Mouse (Mus musculus) neural tube, embryonic 15.5 days (tissue): ENCODE measurements around the gene Scg2. TPM values are rescaled to one million over a fixed set of nuclear protein-coding genes. Genes with fewer than 3 reads are reported as not detected.

ENCODE experiments used
- ATAC-seq: fragments of 200-750 bp; cut with Nextera tagmentation; 2 replicates; pipeline ENCODE4 v1.8.0; 2017; ENCODE audit warnings: mild to moderate bottlenecking, moderate TSS enrichment, moderate library complexity; ENCODE audit not compliant: low FRiP score
- H3K27ac ChIP-seq: fragments of 300-500 bp; sonication (generic); replicated peaks from 2 replicates; pipeline ENCODE4 v1.5.1; 2015; ENCODE audit warnings: mild to moderate bottlenecking, inconsistent platforms
- H3K27me3 ChIP-seq: fragments of 300-500 bp; sonication (generic); replicated peaks from 2 replicates; pipeline ENCODE4 v1.6.1; 2015; ENCODE audit warnings: inconsistent platforms
- H3K36me3 ChIP-seq: fragments of 300-500 bp; sonication (generic); 2 replicates; pipeline ENCODE4 v1.6.1; 2015; ENCODE audit warnings: inconsistent platforms
- H3K4me1 ChIP-seq: fragments of 300-500 bp; sonication (generic); 2 replicates; pipeline ENCODE4 v1.6.1; 2015; ENCODE audit warnings: inconsistent platforms
- H3K4me2 ChIP-seq: fragments of 300-500 bp; sonication (generic); 2 replicates; pipeline ENCODE4 v1.6.1; 2015; ENCODE audit warnings: inconsistent platforms, mild to moderate bottlenecking, moderate library complexity
- H3K4me3 ChIP-seq: fragments of 300-500 bp; sonication (generic); replicated peaks from 2 replicates; pipeline ENCODE4 v1.5.1; 2015; ENCODE audit warnings: mild to moderate bottlenecking, inconsistent platforms
- H3K9ac ChIP-seq: fragments of 300-500 bp; sonication (generic); replicated peaks from 2 replicates; pipeline ENCODE4 v1.6.1; 2015; ENCODE audit warnings: mild to moderate bottlenecking, inconsistent platforms
- H3K9me3 ChIP-seq: fragments of 300-500 bp; sonication (generic); replicated peaks from 2 replicates; pipeline ENCODE4 v1.6.1; 2016; ENCODE audit warnings: inconsistent platforms
- WGBS: fragments of 180-500 bp; shearing (Covaris S2); methylation state at CpG from one replicate; pipeline ENCODE4 v1.1.7; 2015; ENCODE audit warnings: mixed read lengths; 5-methylcytosine and 5-hydroxymethylcytosine counted together
- polyA plus RNA-seq: library from polyadenylated mRNA; unstranded; fragments of >200 nt; fragmentation: Nextera tagmentation; extraction: Ambion mirVana; gene quantifications from 2 replicates; pipeline ENCODE4 v1.2.1, GENCODE M21; 2015

Scg2 gene
- polyA plus RNA-seq, 1 experiment from 2014 or later = 141 TPM

GRCm38 (mm10) chr1:79436671-79437070 is 3.2 kb downstream of the Scg2 start:
- no peak overlapping the region for H3K4me3 ChIP-seq
- ATAC-seq = no peak
- no peaks in the 10 kb centered on the region for H3K9me3 ChIP-seq
- H3K36me3 ChIP-seq = peaks cover 12% of the 10 kb centered on the region; the same call in 1 of the 2 replicates
- H3K27ac ChIP-seq = no peak overlapping the region
- H3K4me1 ChIP-seq = no peaks in the 10 kb centered on the region
- no peaks in the 10 kb centered on the region for H3K27me3 ChIP-seq
- H3K9ac ChIP-seq = no peak overlapping the region
- H3K4me2 ChIP-seq = no peak overlapping the region
- WGBS = 87% methylated on average over 8 of the region's 8 CpGs

DNA sequence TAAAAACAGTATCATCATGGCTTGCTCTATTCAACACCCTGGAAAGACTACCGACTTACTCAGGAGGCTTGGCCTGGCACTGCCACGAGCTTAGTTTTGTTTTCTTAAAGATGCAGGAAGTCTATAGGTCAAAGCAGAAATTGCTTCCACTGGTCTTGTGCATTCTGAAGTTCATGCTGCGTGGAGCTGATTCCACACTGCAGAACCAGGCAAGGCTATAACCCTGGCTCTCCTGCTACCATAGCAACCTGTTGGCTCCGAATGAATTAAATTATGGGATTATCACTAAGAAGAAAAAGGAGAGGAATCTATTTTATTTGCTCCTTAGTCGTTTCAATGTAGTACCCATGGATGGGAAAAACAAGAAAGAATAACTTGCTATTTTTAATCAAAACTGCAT is 10.9 kb downstream of the Scg2 start:
- no peak overlapping the region for H3K4me2 ChIP-seq
- H3K9ac ChIP-seq = no peak overlapping the region
- H3K4me1 ChIP-seq = no peaks in the 10 kb centered on the region
- H3K4me3 ChIP-seq = no peak overlapping the region
- no peak overlapping the region for H3K27ac ChIP-seq
- ATAC-seq = no peak
- no peaks in the 10 kb centered on the region for H3K9me3 ChIP-seq
- 66% methylated on average over 5 of the region's 5 CpGs for WGBS
- H3K36me3 ChIP-seq = no peaks in the 10 kb centered on the region
- no peaks in the 10 kb centered on the region for H3K27me3 ChIP-seq

GRCm38 (mm10) chr1:79415496-79415895 is 24.4 kb downstream of the Scg2 start:
- Histone ChIP-seq H3K36me3 (no peaks in the 10 kb centered on the region), H3K9me3 (no peaks in the 10 kb centered on the region), H3K4me2 (no peak overlapping the region), H3K9ac (no peak overlapping the region), H3K4me1 (no peaks in the 10 kb centered on the region), H3K4me3 (no peak overlapping the region), H3K27ac (no peak overlapping the region), H3K27me3 (no peaks in the 10 kb centered on the region)
- ATAC-seq = no peak

GRCm38 (mm10) chr1:79406337-79406942 is 33.5 kb downstream of the Scg2 start:
- no peak overlapping the region for H3K27ac ChIP-seq
- H3K36me3 ChIP-seq = no peaks in the 10 kb centered on the region
- 37% methylated on average over 7 of the region's 7 CpGs for WGBS
- H3K4me2 ChIP-seq = no peak overlapping the region
- no peaks in the 10 kb centered on the region for H3K9me3 ChIP-seq
- H3K4me3 ChIP-seq = no peak overlapping the region
- no peaks in the 10 kb centered on the region for H3K27me3 ChIP-seq
- no peak for ATAC-seq
- H3K9ac ChIP-seq = no peak overlapping the region
- H3K4me1 ChIP-seq = no peaks in the 10 kb centered on the region

DNA sequence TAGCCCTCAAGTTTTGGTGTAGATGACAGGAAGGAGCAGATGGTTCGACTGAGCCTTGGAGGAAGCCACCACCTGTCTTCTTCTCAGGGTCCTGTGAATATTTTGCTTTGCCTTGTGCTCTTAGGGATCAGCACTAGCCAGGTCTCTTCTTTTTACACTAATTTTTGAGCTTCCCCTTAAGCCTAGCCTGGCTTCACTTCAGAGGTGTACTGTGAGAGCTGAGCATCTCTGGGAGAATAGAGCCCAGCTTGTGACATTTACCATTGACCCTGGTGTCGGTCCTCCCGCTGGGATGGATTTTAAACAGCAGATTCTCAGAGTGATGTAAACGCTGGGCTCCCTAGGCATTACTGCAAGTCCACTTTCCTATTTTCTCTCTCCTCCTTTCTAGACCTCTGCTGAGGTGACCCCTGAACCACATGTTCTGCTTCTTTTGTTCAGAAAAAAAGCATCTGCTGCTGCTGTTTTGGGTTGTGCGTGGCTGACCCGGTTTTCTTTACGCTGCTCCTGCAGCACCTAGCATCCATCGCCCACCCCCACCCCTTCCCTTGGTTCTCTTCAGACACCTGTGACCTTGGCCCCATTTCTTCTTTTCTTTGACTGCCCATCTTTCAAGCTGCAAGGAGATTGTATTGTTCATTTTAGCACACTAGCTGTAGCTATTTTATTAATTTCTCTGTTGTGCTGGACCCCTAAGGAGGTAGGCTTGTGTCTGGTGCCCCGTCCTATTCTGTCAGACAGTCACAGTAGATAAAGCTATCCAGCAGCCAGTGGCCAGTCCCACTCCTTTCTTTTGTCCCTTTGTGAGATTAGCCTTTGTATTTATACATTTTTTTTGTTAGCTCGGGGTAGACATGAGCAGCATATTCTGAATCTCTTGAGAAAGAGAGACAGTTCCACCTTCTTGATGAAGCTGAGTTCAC is 38.6 kb downstream of the Scg2 start:
- no peaks in the 10 kb centered on the region for H3K27me3 ChIP-seq
- no peaks in the 10 kb centered on the region for H3K36me3 ChIP-seq
- no peak for ATAC-seq
- H3K4me2 ChIP-seq = no peak overlapping the region
- H3K4me3 ChIP-seq = no peak overlapping the region
- no peak overlapping the region for H3K27ac ChIP-seq
- H3K9me3 ChIP-seq = no peaks in the 10 kb centered on the region
- no peak overlapping the region for H3K9ac ChIP-seq
- WGBS = 39% methylated on average over 10 of the region's 10 CpGs
- H3K4me1 ChIP-seq = no peaks in the 10 kb centered on the region

DNA sequence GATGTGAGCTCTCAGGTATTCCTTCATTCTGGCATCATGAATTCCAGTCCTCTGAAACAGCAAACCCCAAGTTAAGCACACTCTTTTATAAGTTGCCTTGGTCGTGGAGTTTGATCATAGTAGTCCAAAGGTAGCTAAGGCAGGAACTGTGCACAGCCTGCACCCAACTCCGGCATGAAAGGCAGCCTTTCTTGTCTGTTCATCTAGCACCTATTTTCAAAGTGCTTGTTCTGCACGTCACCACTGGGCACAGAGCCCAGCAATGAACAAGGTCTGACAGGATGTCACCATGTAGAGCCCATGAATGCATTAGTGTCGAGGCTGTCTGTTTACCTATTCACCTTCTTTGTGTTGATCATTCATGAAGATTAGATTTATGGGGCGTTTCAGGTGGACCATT is 39.6 kb downstream of the Scg2 start:
- Histone ChIP-seq H3K4me3 (no peak overlapping the region), H3K9ac (no peak overlapping the region), H3K4me2 (no peak overlapping the region), H3K27ac (no peak overlapping the region), H3K4me1 (no peaks in the 10 kb centered on the region), H3K36me3 (no peaks in the 10 kb centered on the region), H3K9me3 (no peaks in the 10 kb centered on the region), H3K27me3 (no peaks in the 10 kb centered on the region)
- ATAC-seq = no peak
- WGBS = 69% methylated on average over 5 of the region's 5 CpGs

Other genes with a start within 250 kb of the Scg2 start
- gene Ap1s3, start 231.9 kb upstream of the Scg2 start, polyA plus RNA-seq = 0.13 and 0.95 TPM in 2 replicates